Mouse (Mus musculus) forebrain, postnatal 0 days (tissue): ENCODE data around the gene Ift81. TPM values are rescaled to one million over a fixed set of nuclear protein-coding genes. Genes with fewer than 3 reads are reported as not detected.

Experiments used
- ATAC-seq: fragments of 200-750 bp; cut with Nextera tagmentation; 2 replicates; pipeline ENCODE4 v1.8.0; 2017; ENCODE audit warnings: mild to moderate bottlenecking, moderate library complexity
- DNase-seq: peaks from one replicate; pipeline ENCODE4 v3.0.0-alpha.2; 2015
- H3K27ac ChIP-seq: fragments of 300-500 bp; sonication (generic); 2 replicates; pipeline ENCODE4 v1.5.1; 2014; ENCODE audit warnings: low read depth, mild to moderate bottlenecking, antibody characterized with exemption, low read length, moderate library complexity, mixed read lengths
- H3K27me3 ChIP-seq: fragments of 300-500 bp; sonication (generic); 2 replicates; pipeline ENCODE4 v1.6.1; 2014; ENCODE audit warnings: mild to moderate bottlenecking, low read length, mixed read lengths; ENCODE audit not compliant: insufficient read depth
- H3K36me3 ChIP-seq: fragments of 300-500 bp; sonication (generic); 2 replicates; pipeline ENCODE4 v1.6.1; 2014; ENCODE audit warnings: mild to moderate bottlenecking, moderate library complexity; ENCODE audit not compliant: insufficient read depth
- H3K4me1 ChIP-seq: fragments of 300-500 bp; sonication (generic); 2 replicates; pipeline ENCODE4 v1.6.1; 2014; ENCODE audit warnings: antibody characterized with exemption; ENCODE audit not compliant: insufficient read depth
- H3K4me2 ChIP-seq: fragments of 300-500 bp; sonication (generic); 2 replicates; pipeline ENCODE4 v1.6.1; 2014; ENCODE audit warnings: low read depth, mild to moderate bottlenecking, moderate library complexity
- H3K4me3 ChIP-seq: fragments of 300-500 bp; sonication (generic); 2 replicates; pipeline ENCODE4 v1.5.1; 2014; ENCODE audit warnings: low read depth, low read length, mixed read lengths
- H3K9ac ChIP-seq: fragments of 300-500 bp; sonication (generic); 2 replicates; pipeline ENCODE4 v1.6.1; 2014; ENCODE audit warnings: mild to moderate bottlenecking
- H3K9me3 ChIP-seq: fragments of 300-500 bp; sonication (generic); 2 replicates; pipeline ENCODE4 v1.6.1; 2016; ENCODE audit warnings: low read length
- CTCF ChIP-seq: sonication (generic); IDR thresholded peaks from 2 replicates; pipeline ENCODE4 v1.5.1; 2016; ENCODE audit warnings: antibody characterized with exemption, control low read depth, low read depth
- WGBS: fragments of 180-500 bp; shearing (Covaris S2); extraction: QIAGEN DNeasy Blood & Tissue Kit; methylation state at CpG from one replicate; pipeline ENCODE4 v1.1.7; 2014; 5-methylcytosine and 5-hydroxymethylcytosine counted together
- polyA plus RNA-seq: library from polyadenylated mRNA; unstranded; fragments of >200 nt; fragmentation: Nextera tagmentation; extraction: Ambion mirVana; gene quantifications from 2 replicates; pipeline ENCODE4 v1.2.1, GENCODE M21; 2015
- total RNA-seq: library from RNA; depleted of rRNA; stranded (reverse); fragments of >200 nt; gene quantifications from 2 replicates; pipeline ENCODE4 v1.2.3, GENCODE M21; 2014

Ift81 gene
- total and polyA plus RNA-seq, 2 experiments from 2014 or later = 48.1 to 67.0 TPM

DNA sequence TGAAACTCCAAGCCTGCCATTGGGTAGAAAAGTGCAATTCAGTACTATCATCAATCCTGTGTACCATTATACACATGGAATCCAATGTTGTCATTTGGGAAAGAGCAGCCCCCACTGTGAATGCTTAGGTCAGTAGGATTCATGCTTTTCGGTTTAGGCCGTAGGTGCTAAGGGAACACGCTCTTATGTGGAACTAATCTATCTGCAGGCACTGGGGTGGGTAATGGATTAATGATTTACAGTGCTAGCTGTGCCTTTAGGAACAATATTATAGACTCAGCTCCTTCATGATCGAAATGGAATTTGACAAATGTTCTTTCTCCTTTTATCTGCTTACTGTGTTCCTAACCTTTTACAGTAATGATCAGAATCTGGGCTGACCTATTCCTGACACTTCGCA, 30.2 kb downstream of the Ift81 start:
- H3K4me3 ChIP-seq = no peak overlapping the region
- no peak overlapping the region for H3K27ac ChIP-seq
- no peak for TF ChIP-seq CTCF
- no peak overlapping the region for H3K4me2 ChIP-seq
- H3K4me1 ChIP-seq = no peaks in the 10 kb centered on the region
- 91% methylated on average over 5 of the region's 5 CpGs for WGBS
- H3K36me3 ChIP-seq = peaks cover 13% of the 10 kb centered on the region
- no peaks in the 10 kb centered on the region for H3K9me3 ChIP-seq
- H3K9ac ChIP-seq = no peak overlapping the region
- no peaks in the 10 kb centered on the region for H3K27me3 ChIP-seq
- DNase-seq (no peak), ATAC-seq (no peak)

DNA sequence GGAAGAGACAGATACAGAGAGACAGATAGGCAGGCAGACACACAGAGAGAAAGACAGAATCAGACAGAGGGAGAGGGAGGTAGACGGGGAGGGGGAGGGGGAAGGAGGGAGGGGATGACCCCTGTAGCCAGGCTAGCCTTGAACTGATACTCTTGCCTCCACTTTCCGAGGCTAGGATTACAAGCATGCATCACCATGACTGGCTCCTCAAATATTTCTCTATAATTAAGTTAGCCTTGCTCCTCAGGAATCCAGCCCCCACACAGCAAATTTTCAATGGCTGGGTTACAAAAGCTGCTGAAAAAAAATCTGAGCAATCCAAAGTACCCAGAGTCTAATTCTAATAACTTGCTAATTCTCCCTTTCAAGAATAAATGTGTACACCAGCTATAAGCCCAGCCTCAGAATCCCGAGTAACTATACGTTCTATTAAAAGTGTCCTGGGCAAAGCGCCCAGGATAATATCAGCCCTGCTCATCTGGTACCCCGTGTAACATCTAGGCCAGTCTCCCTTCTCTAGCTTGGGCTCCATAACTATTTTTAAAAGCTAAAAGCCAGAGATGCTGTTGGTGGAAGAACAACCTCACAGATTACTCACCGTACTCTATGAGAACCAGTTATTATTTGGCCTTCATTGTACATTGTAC, 37.5 kb downstream of the Ift81 start:
- no peak overlapping the region for H3K4me3 ChIP-seq
- peaks cover 13% of the 10 kb centered on the region for H3K36me3 ChIP-seq
- TF ChIP-seq CTCF = no peak
- no peak for ATAC-seq
- H3K4me1 ChIP-seq = no peaks in the 10 kb centered on the region
- H3K27me3 ChIP-seq = no peaks in the 10 kb centered on the region
- H3K9ac ChIP-seq = no peak overlapping the region
- no peak overlapping the region for H3K4me2 ChIP-seq
- no peaks in the 10 kb centered on the region for H3K9me3 ChIP-seq
- WGBS = 60% methylated on average over 7 of the region's 7 CpGs
- no peak for DNase-seq
- H3K27ac ChIP-seq = no peak overlapping the region

DNA sequence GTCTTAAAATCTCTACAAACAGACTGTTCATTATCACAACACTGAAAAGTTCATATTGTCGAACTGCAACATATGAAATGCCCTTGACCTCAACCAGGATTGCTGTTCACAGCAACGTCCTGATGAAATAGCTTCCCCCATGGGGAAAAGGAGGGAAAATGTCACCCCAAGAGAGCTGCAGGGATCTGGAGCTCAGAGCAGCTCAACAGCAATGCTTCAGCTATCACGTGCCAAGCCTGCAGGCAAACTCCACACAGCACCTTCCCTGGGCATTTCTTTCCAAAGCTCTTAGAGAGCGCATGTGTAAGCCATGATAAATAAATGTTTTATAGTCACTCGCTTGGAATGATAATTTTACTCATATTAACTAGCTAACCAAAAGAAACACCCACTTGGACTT, 42.3 kb downstream of the Ift81 start:
- DNase-seq (no peak), ATAC-seq (no peak)
- no peaks in the 10 kb centered on the region for H3K36me3 ChIP-seq
- no peak overlapping the region for H3K27ac ChIP-seq
- no peak overlapping the region for H3K9ac ChIP-seq
- 77% methylated on average over 5 of the region's 5 CpGs for WGBS
- H3K4me1 ChIP-seq = no peaks in the 10 kb centered on the region
- TF ChIP-seq CTCF = no peak
- H3K27me3 ChIP-seq = no peaks in the 10 kb centered on the region
- H3K4me3 ChIP-seq = no peak overlapping the region
- no peak overlapping the region for H3K4me2 ChIP-seq
- H3K9me3 ChIP-seq = no peaks in the 10 kb centered on the region

DNA sequence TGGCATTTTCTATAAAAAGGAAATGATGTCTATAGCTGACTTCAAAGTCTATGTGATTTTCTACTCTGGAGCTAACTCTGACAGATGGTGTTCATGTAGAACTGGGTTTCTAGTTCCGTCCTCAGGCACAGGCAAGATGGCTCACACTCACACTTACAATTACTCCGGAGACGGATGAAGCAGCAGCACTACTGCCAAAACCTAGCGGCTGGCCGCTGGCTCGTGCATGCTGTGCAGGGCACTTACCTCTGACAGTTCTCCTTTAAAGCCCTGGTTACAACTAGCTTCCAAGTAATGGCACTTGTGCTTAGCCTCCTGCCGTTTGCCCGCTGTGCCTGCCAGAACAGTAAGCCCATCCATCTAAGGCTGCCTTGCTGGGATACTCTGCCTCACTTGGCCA, 47.7 kb downstream of the Ift81 start:
- Histone ChIP-seq H3K27ac (peak overlapping the region; percentile 82), H3K36me3 (peaks cover 10% of the 10 kb centered on the region), H3K4me1 (no peaks in the 10 kb centered on the region), H3K27me3 (no peaks in the 10 kb centered on the region), H3K4me3 (no peak overlapping the region), H3K9me3 (no peaks in the 10 kb centered on the region), H3K4me2 (no peak overlapping the region), H3K9ac (no peak overlapping the region)
- 0 out of 2 replicates have a peak, but pooled peaks have one; percentile 11 for TF ChIP-seq CTCF
- DNase-seq (peak; percentile 71), ATAC-seq (peak; percentile 92)
- 41% methylated on average over 8 of the region's 8 CpGs for WGBS

DNA sequence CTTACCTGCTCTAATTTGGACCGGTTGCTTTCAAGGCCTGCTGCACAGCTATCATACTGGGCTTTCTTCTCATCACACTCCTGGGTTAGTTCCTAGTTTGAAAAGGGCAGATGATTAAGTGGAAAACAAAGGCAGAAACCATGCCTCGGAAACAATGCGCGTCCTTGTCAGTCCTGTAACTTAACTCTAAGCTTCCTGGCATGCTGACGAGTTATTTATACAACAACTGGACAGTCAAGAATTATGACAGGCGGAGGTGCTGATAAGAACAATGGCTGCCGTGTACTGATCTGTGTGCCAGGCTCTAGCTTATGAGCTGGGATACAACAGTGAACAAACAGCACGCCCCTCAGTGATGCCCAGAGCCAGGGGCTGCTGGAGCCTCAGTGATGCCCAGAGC, 53.7 kb downstream of the Ift81 start:
- no peaks in the 10 kb centered on the region for H3K27me3 ChIP-seq
- H3K36me3 ChIP-seq = peaks cover 32% of the 10 kb centered on the region
- no peak overlapping the region for H3K4me3 ChIP-seq
- H3K4me2 ChIP-seq = no peak overlapping the region
- no peak for DNase-seq
- no peak overlapping the region for H3K27ac ChIP-seq
- no peaks in the 10 kb centered on the region for H3K4me1 ChIP-seq
- 74% methylated on average over 8 of the region's 8 CpGs for WGBS
- no peak for ATAC-seq
- no peak overlapping the region for H3K9ac ChIP-seq
- no peaks in the 10 kb centered on the region for H3K9me3 ChIP-seq
- TF ChIP-seq CTCF = no peak

DNA sequence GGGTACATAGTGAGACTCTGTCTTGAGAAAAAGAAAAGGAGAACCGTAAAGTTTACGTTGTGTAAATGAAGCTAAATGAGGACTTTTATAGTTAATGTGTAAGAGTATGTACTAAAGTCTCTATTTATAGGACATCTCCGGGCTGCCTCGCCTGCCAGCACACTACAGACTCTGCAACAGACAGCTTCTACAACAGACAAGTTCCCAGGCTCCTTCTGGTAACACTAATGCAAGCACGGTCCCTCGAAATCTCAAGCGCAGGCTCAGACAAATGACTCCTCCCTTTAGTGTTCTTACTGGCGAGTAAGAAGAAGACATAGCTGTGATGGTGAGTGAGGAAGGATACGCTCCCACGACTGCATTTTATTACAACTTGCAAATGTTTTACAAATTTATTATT, 56.2 kb downstream of the Ift81 start:
- Histone ChIP-seq H3K36me3 (peaks cover 28% of the 10 kb centered on the region), H3K4me1 (no peaks in the 10 kb centered on the region), H3K27ac (no peak overlapping the region), H3K9me3 (no peaks in the 10 kb centered on the region), H3K9ac (no peak overlapping the region), H3K4me3 (no peak overlapping the region), H3K4me2 (no peak overlapping the region), H3K27me3 (no peaks in the 10 kb centered on the region)
- ATAC-seq (peak; percentile 50), DNase-seq (peak; percentile 48)
- WGBS = 84% methylated on average over 10 of the region's 10 CpGs
- TF ChIP-seq CTCF = no peak

DNA sequence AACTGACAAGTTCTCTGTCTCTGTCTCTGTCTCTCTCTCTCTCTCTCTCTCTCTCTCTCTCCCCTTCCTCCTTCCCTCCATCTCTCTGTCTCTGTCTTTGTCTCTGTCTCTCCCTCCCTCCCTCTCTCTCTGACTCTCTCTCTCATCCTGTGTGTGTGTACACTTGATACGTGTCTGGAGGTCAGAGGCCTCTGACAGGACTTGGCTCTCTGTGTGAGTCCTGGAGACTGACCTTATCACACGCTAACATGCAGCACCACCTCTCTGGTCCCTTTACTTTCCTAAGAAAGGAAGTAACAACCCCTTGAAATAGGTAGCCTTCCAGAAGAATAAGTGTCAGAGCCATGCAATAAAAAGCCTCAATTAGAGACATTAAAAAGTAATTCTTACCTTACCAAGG, 59.2 kb downstream of the Ift81 start:
- no peaks in the 10 kb centered on the region for H3K4me1 ChIP-seq
- ATAC-seq (no peak), DNase-seq (no peak)
- no peak overlapping the region for H3K9ac ChIP-seq
- 85% methylated on average over 2 of the region's 2 CpGs for WGBS
- H3K4me2 ChIP-seq = no peak overlapping the region
- H3K27ac ChIP-seq = no peak overlapping the region
- no peak for TF ChIP-seq CTCF
- H3K4me3 ChIP-seq = no peak overlapping the region
- peaks cover 28% of the 10 kb centered on the region for H3K36me3 ChIP-seq
- no peaks in the 10 kb centered on the region for H3K27me3 ChIP-seq
- H3K9me3 ChIP-seq = no peaks in the 10 kb centered on the region
